Mouse (Mus musculus): ENCODE data around the gene Ephb2.

Ephb2 gene

DNA sequence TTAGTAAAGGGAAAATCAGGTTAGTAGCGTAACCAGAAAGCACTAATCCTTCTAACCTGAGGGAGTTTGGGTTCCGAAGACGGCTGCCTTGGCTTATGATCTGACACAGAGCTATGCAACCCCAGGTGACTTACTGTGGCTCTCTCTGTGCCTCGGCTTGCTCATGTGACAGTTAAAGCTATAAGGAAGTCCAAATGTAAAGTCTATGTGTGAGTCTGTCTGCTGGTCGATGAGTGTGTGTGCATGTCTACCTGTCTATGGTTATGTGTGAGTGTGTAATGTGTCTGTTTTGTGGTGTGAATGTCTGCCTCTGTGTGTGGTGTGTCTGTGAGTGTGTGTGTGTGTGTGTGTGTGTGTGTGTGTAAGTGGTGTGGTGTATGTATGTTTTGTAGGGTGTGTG is 33.8 kb downstream of the Ephb2 start:
- no peak for DNase-seq (ENCODE audit: low read depth, low spot score)

DNA sequence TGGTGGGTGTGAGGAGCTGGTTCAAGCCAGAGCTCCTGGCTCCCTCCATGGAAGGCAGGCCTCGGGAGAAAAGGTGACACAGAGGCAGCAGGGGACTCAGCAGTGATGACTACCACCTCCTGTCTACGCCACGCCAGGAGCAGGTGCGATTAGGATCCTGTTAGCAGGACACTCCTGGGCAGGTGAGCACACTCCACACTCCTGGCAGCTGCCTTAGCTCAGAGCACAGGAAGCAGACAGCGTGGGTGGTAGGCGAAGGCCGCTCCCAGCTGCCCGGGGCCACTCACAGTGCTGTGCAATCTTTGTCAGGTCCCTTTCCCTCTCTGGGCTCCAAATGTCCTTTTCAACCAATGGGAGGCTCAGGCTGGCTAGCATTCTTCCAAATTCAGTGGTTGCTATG is 34.3 kb downstream of the Ephb2 start:
- no peak for DNase-seq (ENCODE audit: low read depth, low spot score)

DNA sequence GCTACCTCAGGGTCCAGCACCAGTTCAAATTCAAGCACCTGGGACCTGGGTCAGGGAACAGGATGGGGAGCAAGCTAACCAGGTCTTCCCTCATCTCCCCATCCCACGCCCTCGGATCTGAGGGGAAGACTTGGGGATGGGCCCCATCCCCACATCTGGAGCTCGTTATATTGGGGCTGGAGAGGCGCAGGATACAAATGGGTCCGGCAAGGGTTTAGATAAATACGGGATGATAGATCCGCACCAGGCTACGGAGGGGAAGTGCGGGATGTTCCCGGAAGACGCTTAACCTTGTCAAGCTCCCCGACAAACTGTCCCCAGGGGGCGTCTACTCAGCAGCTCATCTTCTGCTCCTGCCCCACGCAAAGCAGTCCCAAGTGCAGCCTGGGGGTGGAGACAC is 35.4 kb downstream of the Ephb2 start:
- no peak for DNase-seq (ENCODE audit: low read depth, low spot score)

DNA sequence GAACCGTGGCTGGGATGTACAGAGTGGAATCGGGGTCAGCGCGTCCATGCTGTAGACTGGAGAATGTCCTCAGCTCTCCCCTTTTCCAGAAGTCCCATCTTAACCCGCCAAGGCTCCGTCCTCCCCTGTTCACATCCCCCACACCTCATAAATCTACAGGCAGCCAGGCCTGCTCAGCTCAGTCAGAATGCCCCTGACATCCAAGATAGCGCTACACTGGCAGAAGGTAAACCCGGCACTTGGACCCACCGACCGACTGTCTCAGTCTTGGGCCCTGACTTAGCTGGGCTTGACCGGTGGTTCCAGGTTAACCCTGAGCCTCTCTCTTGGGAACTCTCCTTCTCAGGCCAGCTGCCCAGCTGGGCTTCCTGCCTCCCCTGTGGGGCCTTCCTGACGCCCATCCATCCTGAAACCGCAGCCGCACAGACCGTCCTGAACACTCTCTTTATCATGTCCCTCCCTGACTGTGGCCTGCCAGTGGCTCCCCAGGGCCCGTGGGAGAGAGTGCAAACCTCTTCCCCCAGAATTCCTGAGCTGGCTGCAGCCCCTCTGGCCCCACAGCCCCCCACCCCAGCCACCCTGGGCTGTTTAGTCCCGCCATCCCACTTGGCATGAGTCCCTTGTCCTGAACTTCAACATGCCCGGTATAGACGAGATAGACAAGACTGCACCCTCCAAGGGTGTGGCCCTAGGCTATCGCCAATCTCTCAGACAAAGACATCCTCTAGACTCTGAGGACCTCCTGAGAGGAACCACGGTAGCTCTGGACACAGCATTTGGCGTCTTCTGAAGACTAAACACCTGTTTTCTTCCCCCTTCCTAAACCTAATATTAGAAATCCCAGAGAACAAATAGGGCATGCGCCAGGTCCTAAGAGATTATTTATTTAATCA is 37.9 kb downstream of the Ephb2 start:
- DNase-seq (ENCODE audit: low read depth, low spot score), result no peak

DNA sequence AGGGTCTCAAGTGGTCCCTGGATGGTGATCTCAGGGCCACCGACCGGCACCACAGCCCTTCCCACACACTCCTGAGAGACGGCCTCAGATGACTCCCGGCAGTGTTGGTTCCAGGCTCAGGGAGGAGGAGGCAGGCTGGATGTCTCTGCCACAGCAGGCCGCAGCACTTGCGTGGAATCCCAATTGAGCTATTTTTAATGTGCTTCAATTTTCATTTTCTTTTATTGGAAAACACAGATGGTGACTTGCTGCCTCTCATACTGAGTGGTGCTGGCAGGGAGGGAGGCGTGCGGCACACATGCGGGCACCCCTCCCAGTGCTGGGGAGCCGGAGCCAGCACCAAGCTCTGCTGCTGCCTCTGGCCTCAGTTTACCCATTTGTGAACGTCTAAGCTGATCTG is 42.5 kb downstream of the Ephb2 start:
- peak; percentile 90 for DNase-seq (ENCODE audit: low read depth, low spot score)

DNA sequence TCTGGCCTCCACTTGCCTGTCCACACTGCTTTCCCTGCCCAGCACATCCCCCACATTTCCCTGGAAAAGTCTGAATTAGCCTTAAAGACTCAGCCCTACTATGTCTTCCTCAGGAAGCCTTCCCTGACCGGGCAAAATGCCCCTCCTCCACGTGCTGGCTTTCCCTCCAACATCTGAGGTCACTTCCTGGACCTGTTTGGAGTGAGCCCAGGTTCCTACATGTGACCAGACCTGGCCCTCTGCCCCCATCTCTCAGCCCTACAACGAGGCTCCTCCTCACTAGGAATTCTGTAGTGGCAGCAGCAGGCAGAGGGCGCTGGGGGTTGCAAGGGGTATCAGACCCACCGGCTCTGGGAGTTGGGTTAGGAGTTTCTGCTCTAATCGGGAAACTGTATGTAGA is 46.0 kb downstream of the Ephb2 start:
- DNase-seq (ENCODE audit: low read depth, low spot score), result peak; percentile 50

DNA sequence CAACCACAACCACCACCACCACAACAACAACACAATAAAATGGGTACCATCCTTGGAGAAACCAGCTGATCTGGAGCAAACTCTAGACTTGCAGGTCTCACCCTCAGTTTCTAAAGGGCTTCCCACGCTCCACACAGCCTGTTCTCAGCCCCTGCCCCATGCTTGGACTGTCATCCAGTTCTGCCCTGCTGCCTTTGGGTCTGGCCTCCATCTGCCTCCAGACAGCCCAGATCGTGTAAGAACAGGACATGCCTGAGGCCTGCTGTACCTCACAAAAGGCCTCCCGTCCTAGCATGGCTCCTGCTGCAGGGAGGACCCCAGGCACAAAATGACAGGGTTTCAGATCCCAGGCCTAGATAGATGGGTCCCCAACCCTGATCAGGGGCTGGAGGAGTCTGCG is 48.4 kb downstream of the Ephb2 start:
- no peak for DNase-seq (ENCODE audit: low read depth, low spot score)

DNA sequence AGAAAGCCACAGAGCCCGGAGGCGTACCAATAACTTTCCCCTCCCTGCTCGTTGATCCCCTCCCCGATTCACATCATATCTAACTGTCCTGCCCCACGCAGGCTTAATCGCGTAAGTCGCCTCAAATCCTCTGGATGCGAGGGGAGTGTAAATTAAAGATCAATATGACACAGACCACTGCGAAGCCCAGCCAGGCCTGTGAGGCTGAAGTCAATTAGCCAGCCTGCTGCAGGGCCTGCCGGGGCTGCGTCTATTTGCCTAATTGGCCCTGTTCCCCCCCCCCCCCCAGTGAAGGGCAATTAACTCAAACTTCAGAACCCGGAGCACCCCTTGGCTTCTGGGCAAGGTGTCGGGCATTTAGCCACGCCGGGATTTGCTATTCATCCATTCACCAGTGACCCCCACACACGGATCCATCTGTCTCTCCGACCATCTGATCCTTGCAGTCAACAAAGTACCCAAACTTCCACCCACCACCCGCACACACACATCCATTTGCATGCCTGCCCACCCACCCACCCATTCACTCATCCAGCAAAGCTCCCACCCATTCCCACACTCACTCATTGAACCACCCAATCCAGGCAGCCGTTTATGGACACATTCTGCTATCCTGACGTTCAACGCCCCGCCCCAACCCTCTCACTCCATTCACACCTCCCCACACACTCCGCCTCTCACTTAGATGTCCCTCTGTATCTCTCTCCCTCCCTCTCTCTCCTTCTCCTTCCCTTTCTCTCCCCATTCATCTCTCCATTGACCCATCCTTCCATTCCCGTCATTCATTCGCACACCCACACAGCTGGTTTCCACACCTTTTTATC is 49.1 kb downstream of the Ephb2 start:
- peak; percentile 75 for DNase-seq (ENCODE audit: low read depth, low spot score)

DNA sequence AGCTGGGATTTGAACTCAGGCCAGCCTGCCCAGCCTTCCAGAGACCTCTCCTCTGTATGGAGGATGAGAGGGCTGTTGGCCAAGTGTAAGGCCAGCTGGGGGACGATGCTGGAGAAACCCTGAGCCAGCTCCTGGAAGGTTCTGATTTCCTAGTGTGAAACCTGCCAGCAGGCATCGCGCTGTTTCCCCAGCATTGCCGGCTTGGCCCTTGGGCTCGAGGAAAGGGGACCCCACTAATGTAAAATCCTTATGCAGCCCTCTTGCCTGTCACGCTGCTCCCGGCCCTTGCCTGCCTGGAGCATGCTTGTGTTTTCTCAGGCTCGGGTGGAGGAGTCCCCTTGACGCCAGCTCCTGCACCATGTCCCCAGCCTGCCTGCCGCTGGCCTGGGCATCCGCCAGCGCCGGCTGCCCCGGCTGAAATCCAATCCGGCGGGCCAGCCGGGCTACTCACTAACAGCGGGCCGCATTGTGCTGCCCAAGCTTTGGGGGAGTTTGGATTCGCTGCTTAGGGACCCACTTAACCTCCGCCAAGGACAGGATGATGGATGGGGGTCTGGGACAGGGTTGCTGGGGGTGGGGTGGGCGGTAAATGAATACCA is 52.1 kb downstream of the Ephb2 start:
- peak; percentile 59 for DNase-seq (ENCODE audit: low read depth, low spot score)

DNA sequence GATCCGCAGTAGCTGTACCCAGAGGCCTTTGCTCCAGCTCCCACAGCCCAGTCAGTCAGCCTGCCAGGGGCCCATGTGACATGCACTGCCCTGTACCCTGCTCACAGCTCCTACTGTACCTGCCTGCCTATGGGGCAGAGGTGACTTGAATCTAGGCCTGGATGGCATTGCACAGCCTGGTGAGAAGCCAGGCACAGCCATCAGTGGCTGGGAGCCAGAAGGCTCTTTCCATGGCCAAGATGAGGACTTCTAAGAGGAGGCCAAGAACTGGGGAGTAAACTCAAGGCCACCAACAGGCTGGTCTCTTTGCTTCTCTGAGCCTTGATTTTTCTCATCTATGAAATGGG is 53.2 kb downstream of the Ephb2 start:
- peak; percentile 53 for DNase-seq (ENCODE audit: low read depth, low spot score)

DNA sequence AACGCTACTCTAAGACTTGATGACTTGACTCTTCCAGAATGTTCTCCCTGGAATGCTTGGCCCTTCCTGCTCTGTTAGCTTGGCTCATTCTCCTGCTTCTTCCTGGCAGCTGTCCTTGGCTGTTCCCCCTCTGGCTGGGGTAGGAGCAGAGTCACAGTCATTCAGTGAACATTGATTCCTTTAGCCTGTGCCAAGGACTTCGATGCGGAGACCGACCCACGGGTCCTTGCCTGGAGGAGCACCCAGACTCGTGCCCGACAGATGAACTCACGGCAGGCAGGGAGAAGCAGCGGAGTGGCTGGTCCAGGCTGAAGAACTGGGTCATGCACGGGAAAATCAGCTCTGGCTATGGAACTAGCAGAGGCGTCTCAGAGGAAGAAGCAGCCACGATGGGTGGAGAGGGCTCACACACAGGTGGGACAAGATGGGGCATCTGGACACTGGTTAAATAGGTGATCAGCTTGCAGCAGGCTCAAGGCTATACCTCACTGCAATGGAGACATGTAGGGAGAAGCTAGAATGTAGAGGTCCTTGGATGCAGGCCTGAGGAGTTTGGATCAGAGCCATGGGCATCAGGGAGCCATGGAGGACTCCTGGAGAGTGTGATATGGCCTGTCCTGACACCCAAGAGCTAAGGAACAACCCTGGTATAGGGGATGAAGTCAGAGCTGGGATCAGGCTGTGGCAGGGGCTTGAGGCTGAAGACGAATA is 53.8 kb downstream of the Ephb2 start:
- peak; percentile 65 for DNase-seq (ENCODE audit: low read depth, low spot score)

DNA sequence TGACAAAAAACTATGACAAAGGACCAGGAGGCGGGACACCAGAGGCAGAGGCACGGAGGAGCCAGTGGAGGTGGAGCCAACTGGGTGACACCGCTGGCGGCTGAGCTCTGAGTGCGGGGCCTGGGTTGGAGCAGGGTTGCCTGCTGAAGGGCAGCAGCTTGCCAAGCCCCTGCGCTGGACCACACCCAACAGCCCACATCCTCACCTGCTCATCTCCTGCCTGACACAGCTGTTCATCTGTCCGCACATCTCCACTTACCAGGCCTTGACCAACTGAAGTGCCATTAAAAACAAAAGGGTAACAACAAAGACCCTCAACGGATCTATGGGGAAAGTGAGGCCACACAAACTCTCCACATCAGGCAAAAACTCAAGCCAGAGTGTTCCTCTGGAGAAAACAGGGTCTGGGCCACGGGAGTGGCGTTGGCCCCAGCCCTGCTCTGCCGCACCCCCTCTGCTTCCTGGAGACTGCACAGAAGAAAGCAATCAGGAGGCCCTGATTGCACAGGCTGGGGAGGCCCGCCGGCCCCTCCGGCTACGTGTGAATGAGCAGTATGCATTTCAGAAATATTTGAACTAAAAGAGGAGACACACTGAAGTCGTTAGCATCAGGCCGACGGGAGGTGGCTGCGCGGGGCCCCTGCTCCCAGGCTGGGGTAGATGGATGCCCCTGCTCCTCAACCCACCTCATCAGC is 55.4 kb downstream of the Ephb2 start:
- DNase-seq (ENCODE audit: low read depth, low spot score), result no peak

DNA sequence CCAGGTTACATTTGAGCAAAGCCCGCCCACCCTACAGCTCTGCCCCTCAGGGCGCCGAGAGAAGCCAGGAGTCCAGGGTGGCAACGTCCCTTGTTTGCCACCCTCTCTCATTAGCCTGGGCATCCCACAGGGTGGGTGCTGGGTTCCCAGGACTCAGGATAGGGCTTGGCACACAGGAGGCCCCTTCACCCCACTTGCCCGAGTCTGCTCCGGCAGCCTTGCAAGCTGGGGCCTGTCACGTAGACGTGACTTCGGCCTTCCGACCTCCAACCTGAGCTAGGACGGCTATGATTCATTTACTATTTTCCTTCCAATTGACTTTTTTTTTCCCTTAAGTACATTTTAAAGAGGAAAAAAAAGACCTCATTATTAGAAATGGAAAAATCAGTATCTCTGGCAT is 56.6 kb downstream of the Ephb2 start:
- no peak for DNase-seq (ENCODE audit: low read depth, low spot score)

DNA sequence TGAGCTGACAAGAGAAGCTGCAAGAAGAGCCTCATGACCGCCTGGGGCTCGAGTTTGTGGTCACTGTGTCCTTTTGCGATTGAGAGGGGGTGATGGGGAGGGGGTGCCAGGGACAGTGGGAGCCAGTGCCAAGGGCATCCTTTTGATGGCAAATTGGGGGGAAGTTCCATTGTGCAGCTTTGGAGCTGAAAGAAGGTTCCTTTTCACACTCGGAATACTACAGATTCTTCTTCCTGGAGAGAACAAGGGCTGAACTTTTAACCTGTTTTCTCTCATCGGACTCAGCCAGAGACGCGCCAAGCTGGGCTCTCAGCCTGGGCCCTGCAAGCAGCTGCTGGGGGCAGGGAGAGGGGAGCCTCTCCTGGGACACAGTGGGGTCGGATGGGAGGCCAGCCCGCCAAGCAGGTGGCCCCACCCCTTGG is 59.3 kb downstream of the Ephb2 start:
- DNase-seq (ENCODE audit: low read depth, low spot score), result no peak

DNA sequence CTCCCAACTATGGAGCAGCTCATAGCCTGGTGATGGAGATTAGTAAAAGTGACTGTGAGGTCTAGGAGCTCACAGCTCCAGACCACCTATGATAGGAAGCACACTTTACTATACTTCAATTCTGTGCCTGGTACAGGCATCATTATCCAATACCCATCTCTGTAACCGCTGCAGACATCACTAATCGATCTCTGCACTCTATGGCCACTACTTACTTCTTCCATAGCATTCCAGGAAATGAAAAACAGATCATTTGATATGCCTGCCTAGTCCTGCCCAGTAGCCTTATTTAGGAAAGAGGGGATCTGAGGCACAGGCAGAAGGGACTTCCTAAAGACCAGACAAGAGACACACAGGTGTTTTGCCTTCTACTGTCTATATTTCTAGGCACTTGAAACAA is 59.9 kb downstream of the Ephb2 start:
- DNase-seq (ENCODE audit: low read depth, low spot score), result no peak

DNA sequence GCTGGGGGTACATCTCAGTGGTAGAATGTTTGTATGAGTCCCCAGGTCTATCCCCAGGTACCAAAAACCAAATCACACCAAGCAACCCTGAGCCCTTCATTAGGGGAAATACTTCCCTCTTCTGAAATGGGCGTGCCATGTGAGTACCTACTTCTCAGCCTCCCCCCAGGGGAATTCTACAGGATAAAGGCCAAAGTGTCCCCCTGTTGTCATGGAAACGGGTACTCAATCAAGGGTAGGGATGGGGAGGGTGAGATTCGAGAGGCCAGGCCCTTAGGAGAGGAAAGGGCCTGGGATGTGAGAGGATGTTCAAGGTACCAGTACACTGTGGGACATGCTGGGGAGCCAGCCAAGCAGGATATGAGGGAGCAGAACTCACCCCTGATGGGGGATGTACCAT is 61.6 kb downstream of the Ephb2 start:
- DNase-seq (ENCODE audit: low read depth, low spot score), result no peak

DNA sequence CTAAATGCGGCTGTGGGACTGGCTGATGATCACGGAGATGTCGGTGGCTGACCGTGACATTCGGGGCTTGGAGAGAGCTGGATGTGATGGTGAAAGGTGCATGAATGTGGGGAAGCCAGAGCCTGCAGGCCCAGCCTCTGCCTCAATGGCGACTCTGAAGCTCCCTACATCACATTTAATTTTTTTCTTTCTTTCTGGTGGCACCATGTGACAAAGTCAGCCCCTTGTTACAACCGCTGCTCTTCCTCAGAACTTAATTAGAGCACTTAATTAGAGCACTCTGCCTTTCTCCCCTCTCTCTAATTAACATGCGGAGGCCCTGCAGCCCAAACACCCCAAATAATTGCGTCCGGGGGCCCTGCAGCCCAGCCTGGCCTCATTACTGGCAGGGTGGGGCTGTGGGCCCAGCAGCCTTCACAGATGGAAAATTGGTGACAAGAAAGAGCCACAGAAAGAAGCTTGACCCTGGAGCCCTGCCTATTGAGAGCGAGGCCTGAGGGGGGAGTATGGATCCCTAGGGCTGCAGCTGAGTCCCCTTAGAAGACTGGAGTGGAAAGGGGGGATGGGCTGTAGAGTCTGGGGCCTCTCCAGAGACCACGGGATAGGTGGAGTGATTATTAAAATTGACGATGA is 62.7 kb downstream of the Ephb2 start:
- DNase-seq (ENCODE audit: low read depth, low spot score), result no peak

DNA sequence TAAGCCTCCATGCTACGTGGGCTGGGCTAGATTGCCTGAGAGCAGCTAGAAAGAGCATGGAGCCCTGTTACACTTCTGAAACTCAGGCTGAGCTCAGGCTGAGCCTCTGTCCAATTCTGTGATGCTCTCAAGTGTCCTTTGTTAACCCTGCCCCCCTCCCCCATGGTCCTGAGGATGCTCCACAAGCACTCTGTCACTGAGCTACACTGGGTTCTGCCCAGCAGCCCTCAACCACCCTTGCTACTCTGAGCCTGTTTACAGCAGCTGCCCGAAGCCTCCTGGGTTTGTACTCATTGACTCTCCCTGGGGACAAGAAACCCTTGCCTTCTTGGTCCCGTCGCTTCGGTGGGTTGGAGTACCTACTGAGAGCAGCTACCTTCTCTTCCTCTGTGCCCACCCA is 63.5 kb downstream of the Ephb2 start:
- no peak for DNase-seq (ENCODE audit: low read depth, low spot score)

DNA sequence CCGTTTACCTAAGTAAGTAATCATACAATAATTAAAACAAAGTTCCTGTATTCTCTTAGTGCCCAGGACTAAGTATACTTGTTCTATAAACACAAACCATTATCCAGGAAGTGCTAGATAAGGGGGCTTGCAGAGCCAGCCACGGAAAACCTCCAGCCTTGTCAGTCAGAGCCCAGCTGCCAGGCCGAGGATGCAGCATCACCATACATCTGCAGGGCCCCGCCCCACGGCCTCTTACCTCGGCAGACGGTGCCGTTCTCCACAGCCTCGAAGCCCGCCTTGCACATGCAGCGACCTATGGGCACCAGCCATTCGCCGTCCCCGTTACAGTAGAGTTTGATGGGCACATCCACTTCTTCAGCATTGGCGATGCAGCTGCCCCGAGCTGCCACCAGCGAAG is 65.1 kb downstream of the Ephb2 start:
- no peak for DNase-seq (ENCODE audit: low read depth, low spot score)

DNA sequence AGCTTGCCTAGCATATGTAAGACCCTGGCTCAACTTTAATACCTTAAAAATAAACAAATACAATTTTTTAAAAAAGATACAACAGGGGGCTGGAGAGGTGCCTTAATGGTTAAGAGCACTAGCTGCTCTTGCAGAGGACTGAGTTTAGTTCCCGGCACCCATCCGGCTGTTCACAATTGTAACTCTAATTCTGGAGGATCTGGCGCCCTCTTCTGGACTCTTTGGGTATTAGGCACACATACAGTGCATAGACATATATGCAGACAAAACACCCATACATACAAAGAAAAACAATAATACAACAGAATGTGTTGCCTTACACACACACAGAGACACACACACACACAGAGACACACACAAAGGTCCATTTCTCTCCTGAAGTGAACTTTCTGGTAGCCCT is 67.3 kb downstream of the Ephb2 start:
- no peak for DNase-seq (ENCODE audit: low read depth, low spot score)

DNA sequence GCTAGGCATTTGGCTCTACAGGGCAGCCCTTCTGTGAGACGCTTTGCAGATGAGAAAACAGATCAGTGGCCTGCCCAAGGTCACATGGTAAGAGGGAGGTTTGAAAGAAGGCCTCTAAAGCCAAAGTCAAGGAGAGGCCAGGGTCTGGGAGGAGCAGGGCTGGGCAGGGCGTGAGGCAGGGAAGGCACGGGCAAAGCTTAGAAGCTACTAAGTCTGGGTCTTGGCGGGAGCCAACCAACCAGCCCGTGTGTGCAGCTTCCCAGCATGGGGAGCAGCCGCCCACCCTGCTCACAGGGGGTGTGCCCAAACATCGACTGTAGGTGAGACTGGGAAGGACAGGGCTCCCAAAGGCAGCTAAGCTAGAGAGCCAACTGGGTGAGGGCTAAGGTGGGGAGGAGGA is 70.7 kb downstream of the Ephb2 start:
- DNase-seq (ENCODE audit: low read depth, low spot score), result no peak
